Mouse (Mus musculus) neural tube, embryonic 13.5 days (tissue): Measurements from ENCODE around the gene F2rl2. TPM values are rescaled to one million over a fixed set of nuclear protein-coding genes. Genes with fewer than 3 reads are reported as not detected.
A peak's percentile ranks its signal among the peaks of the same experiment; 100 is the strongest.

Experiments used
- ATAC-seq: fragments of 200-750 bp; cut with Nextera tagmentation; 2 replicates; pipeline ENCODE4 v1.8.0; 2017; ENCODE audit warnings: low read depth, mild to moderate bottlenecking, moderate TSS enrichment, moderate library complexity
- H3K27ac ChIP-seq: fragments of 300-500 bp; sonication (generic); replicated peaks from 2 replicates; pipeline ENCODE4 v1.5.1; 2015; ENCODE audit warnings: moderate library complexity, mild to moderate bottlenecking, inconsistent platforms
- H3K27me3 ChIP-seq: fragments of 300-500 bp; sonication (generic); 2 replicates; pipeline ENCODE4 v1.6.1; 2015; ENCODE audit warnings: mild to moderate bottlenecking, inconsistent platforms
- H3K36me3 ChIP-seq: fragments of 300-500 bp; sonication (generic); 2 replicates; pipeline ENCODE4 v1.6.1; 2015; ENCODE audit warnings: mild to moderate bottlenecking, inconsistent platforms
- H3K4me1 ChIP-seq: fragments of 300-500 bp; sonication (generic); replicated peaks from 2 replicates; pipeline ENCODE4 v1.6.1; 2015; ENCODE audit warnings: inconsistent platforms
- H3K4me2 ChIP-seq: fragments of 300-500 bp; sonication (generic); 2 replicates; pipeline ENCODE4 v1.6.1; 2015; ENCODE audit warnings: inconsistent platforms, mild to moderate bottlenecking, moderate library complexity
- H3K4me3 ChIP-seq: fragments of 300-500 bp; sonication (generic); 2 replicates; pipeline ENCODE4 v1.5.1; 2015; ENCODE audit warnings: mild to moderate bottlenecking, inconsistent platforms
- H3K9ac ChIP-seq: fragments of 300-500 bp; sonication (generic); 2 replicates; pipeline ENCODE4 v1.6.1; 2015; ENCODE audit warnings: moderate library complexity, mild to moderate bottlenecking, inconsistent platforms
- H3K9me3 ChIP-seq: fragments of 300-500 bp; sonication (generic); 2 replicates; pipeline ENCODE4 v1.6.1; 2016; ENCODE audit warnings: inconsistent platforms
- WGBS: fragments of 180-500 bp; shearing (Covaris S2); methylation state at CpG from one replicate; pipeline ENCODE4 v1.1.7; 2015; 5-methylcytosine and 5-hydroxymethylcytosine counted together
- polyA plus RNA-seq: library from polyadenylated mRNA; unstranded; fragments of >200 nt; fragmentation: Nextera tagmentation; extraction: Ambion mirVana; gene quantifications from 2 replicates; pipeline ENCODE4 v1.2.1, GENCODE M21; 2015

Gene F2rl2
- polyA plus RNA-seq, 1 experiment from 2014 or later: 1.2 TPM

GRCm38 (mm10) chr13:95671108-95671897, 25.4 kb upstream of the F2rl2 start:
- Histone ChIP-seq H3K4me2 (no peak overlapping the region), H3K4me1 (no peaks in the 10 kb centered on the region), H3K4me3 (no peak overlapping the region), H3K9me3 (no peaks in the 10 kb centered on the region), H3K27me3 (no peaks in the 10 kb centered on the region), H3K36me3 (0 out of 2 replicates have a peak, but pooled peaks cover 6% of the 10 kb centered on the region), H3K9ac (no peak overlapping the region), H3K27ac (no peak overlapping the region)
- no peak for ATAC-seq
- WGBS: 88% methylated on average over 9 of the region's 9 CpGs

- ATAC-seq: no peak
- Histone ChIP-seq H3K4me1 (no peaks in the 10 kb centered on the region), H3K9me3 (no peaks in the 10 kb centered on the region), H3K27me3 (no peaks in the 10 kb centered on the region), H3K4me3 (no peak overlapping the region), H3K9ac (no peak overlapping the region), H3K4me2 (no peak overlapping the region), H3K27ac (no peak overlapping the region), H3K36me3 (0 out of 2 replicates have a peak, but pooled peaks cover 6% of the 10 kb centered on the region)
- 94% methylated on average over 7 of the region's 7 CpGs for whole genome bisulfite sequencing
Observed at GRCm38 (mm10) chr13:95672372-95672771, 24.3 kb upstream of the F2rl2 start.

- ATAC-seq: no peak
- Histone ChIP-seq H3K9me3 (no peaks in the 10 kb centered on the region), H3K4me1 (no peaks in the 10 kb centered on the region), H3K4me3 (no peak overlapping the region), H3K27me3 (no peaks in the 10 kb centered on the region), H3K9ac (no peak overlapping the region), H3K27ac (no peak overlapping the region), H3K4me2 (no peak overlapping the region), H3K36me3 (no peaks in the 10 kb centered on the region)
- 88% methylated on average over 5 of the region's 5 CpGs for WGBS
Observed at GRCm38 (mm10) chr13:95679078-95679477, 17.6 kb upstream of the F2rl2 start.

- H3K36me3 ChIP-seq: no peaks in the 10 kb centered on the region
- no peaks in the 10 kb centered on the region for H3K9me3 ChIP-seq
- no peak overlapping the region for H3K4me3 ChIP-seq
- no peaks in the 10 kb centered on the region for H3K4me1 ChIP-seq
- H3K27me3 ChIP-seq: no peaks in the 10 kb centered on the region
- H3K4me2 ChIP-seq: no peak overlapping the region
- H3K9ac ChIP-seq: no peak overlapping the region
- no peak for ATAC-seq
- 86% methylated on average over 4 of the region's 4 CpGs for WGBS
- H3K27ac ChIP-seq: no peak overlapping the region
Observed at GRCm38 (mm10) chr13:95679491-95679941, 17.1 kb upstream of the F2rl2 start.

GRCm38 (mm10) chr13:95684656-95685244, 11.9 kb upstream of the F2rl2 start:
- Histone ChIP-seq H3K4me3 (no peak overlapping the region), H3K4me1 (no peaks in the 10 kb centered on the region), H3K36me3 (no peaks in the 10 kb centered on the region), H3K27ac (no peak overlapping the region), H3K9me3 (no peaks in the 10 kb centered on the region), H3K27me3 (no peaks in the 10 kb centered on the region), H3K9ac (no peak overlapping the region), H3K4me2 (no peak overlapping the region)
- ATAC-seq: no peak
- 94% methylated on average over 9 of the region's 9 CpGs for WGBS

- H3K27me3 ChIP-seq: no peaks in the 10 kb centered on the region
- H3K4me1 ChIP-seq: no peaks in the 10 kb centered on the region
- H3K9ac ChIP-seq: no peak overlapping the region
- H3K9me3 ChIP-seq: no peaks in the 10 kb centered on the region
- H3K4me3 ChIP-seq: no peak overlapping the region
- H3K4me2 ChIP-seq: no peak overlapping the region
- WGBS: 87% methylated on average over 5 of the region's 5 CpGs
- no peak overlapping the region for H3K27ac ChIP-seq
- H3K36me3 ChIP-seq: no peaks in the 10 kb centered on the region
- ATAC-seq: no peak
Observed at GRCm38 (mm10) chr13:95685736-95686135, 10.9 kb upstream of the F2rl2 start.

- Histone ChIP-seq H3K9ac (no peak overlapping the region), H3K36me3 (no peaks in the 10 kb centered on the region), H3K4me1 (peaks cover 11% of the 10 kb centered on the region; the same call in 1 of the 2 replicates), H3K27me3 (no peaks in the 10 kb centered on the region), H3K4me3 (no peak overlapping the region), H3K27ac (no peak overlapping the region), H3K9me3 (no peaks in the 10 kb centered on the region), H3K4me2 (no peak overlapping the region)
- no peak for ATAC-seq
- WGBS: 85% methylated on average over 1 of the region's 1 CpGs
Observed at GRCm38 (mm10) chr13:95688576-95688975, 8.1 kb upstream of the F2rl2 start.

GRCm38 (mm10) chr13:95692201-95692600, 4.5 kb upstream of the F2rl2 start:
- Histone ChIP-seq H3K27ac (0 out of 2 replicates have a peak overlapping the region, but pooled peaks have one; percentile 14), H3K4me1 (peaks cover 18% of the 10 kb centered on the region; the same call in 1 of the 2 replicates), H3K27me3 (no peaks in the 10 kb centered on the region), H3K4me3 (no peak overlapping the region), H3K4me2 (no peak overlapping the region), H3K9ac (no peak overlapping the region), H3K36me3 (no peaks in the 10 kb centered on the region), H3K9me3 (no peaks in the 10 kb centered on the region)
- WGBS: 73% methylated on average over 8 of the region's 8 CpGs
- no peak for ATAC-seq

GRCm38 (mm10) chr13:95696120-95696653, 466 bp upstream of the F2rl2 start:
- Histone ChIP-seq H3K27ac (peak overlapping the region; percentile 6; the same call in 1 of the 2 replicates), H3K9me3 (no peaks in the 10 kb centered on the region), H3K27me3 (no peaks in the 10 kb centered on the region), H3K4me1 (peaks cover 24% of the 10 kb centered on the region; the same call in 1 of the 2 replicates), H3K9ac (no peak overlapping the region), H3K4me3 (no peak overlapping the region), H3K36me3 (no peaks in the 10 kb centered on the region), H3K4me2 (no peak overlapping the region)
- ATAC-seq: peak; percentile 50
- WGBS: 72% methylated on average over 9 of the region's 9 CpGs

- Histone ChIP-seq H3K36me3 (no peaks in the 10 kb centered on the region), H3K4me2 (no peak overlapping the region), H3K27me3 (no peaks in the 10 kb centered on the region), H3K4me1 (peaks cover 17% of the 10 kb centered on the region; the same call in 1 of the 2 replicates), H3K9ac (no peak overlapping the region), H3K4me3 (no peak overlapping the region), H3K27ac (no peak overlapping the region), H3K9me3 (no peaks in the 10 kb centered on the region)
- WGBS: 25% methylated on average over 6 of the region's 6 CpGs
- no peak for ATAC-seq
Observed at GRCm38 (mm10) chr13:95697874-95698273, 1.2 kb downstream of the F2rl2 start.

GRCm38 (mm10) chr13:95703376-95703775, 6.7 kb downstream of the F2rl2 start:
- H3K4me1 ChIP-seq: no peaks in the 10 kb centered on the region
- no peaks in the 10 kb centered on the region for H3K27me3 ChIP-seq
- no peaks in the 10 kb centered on the region for H3K36me3 ChIP-seq
- H3K9me3 ChIP-seq: no peaks in the 10 kb centered on the region
- H3K27ac ChIP-seq: no peak overlapping the region
- no peak for ATAC-seq
- 81% methylated on average over 5 of the region's 5 CpGs for WGBS
- no peak overlapping the region for H3K4me3 ChIP-seq
- no peak overlapping the region for H3K4me2 ChIP-seq
- no peak overlapping the region for H3K9ac ChIP-seq

GRCm38 (mm10) chr13:95705589-95705988, 8.9 kb downstream of the F2rl2 start:
- Histone ChIP-seq H3K27ac (no peak overlapping the region), H3K4me3 (no peak overlapping the region), H3K4me2 (no peak overlapping the region), H3K9me3 (no peaks in the 10 kb centered on the region), H3K9ac (no peak overlapping the region), H3K36me3 (no peaks in the 10 kb centered on the region), H3K4me1 (no peaks in the 10 kb centered on the region), H3K27me3 (no peaks in the 10 kb centered on the region)
- 95% methylated on average over 6 of the region's 6 CpGs for WGBS
- ATAC-seq: no peak
